Mouse (Mus musculus) midbrain, embryonic 11.5 days (tissue): Measurements from ENCODE around the gene Slc16a14. TPM values are rescaled to one million over a fixed set of nuclear protein-coding genes. Genes with fewer than 3 reads are reported as not detected.
"Not testable (repeated sequence)": the region's sequence is repeated elsewhere in the genome, so short reads cannot be mapped to it uniquely, and the experiment has no call there.

Experiments
- ATAC-seq: fragments of 200-750 bp; cut with Nextera tagmentation; 2 replicates; pipeline ENCODE4 v1.8.0; 2017; ENCODE audit warnings: moderate TSS enrichment, moderate library complexity; ENCODE audit not compliant: low FRiP score
- DNase-seq: peaks from one replicate; pipeline ENCODE4 v3.0.0; 2015; ENCODE audit warnings: low spot score; ENCODE audit errors: missing footprints
- H3K27ac ChIP-seq: fragments of 300-500 bp; sonication (generic); 2 replicates; pipeline ENCODE4 v1.5.1; 2014; ENCODE audit warnings: low read depth, low read length
- H3K27me3 ChIP-seq: fragments of 300-500 bp; sonication (generic); 2 replicates; pipeline ENCODE4 v1.6.1; 2014; ENCODE audit warnings: mild to moderate bottlenecking, low read length, moderate library complexity, mixed read lengths; ENCODE audit not compliant: control insufficient read depth, insufficient read depth
- H3K36me3 ChIP-seq: fragments of 300-500 bp; sonication (generic); 2 replicates; pipeline ENCODE4 v1.6.1; 2014; ENCODE audit warnings: mild to moderate bottlenecking, low read length, moderate library complexity, mixed read lengths; ENCODE audit not compliant: control insufficient read depth, insufficient read depth
- H3K4me1 ChIP-seq: fragments of 300-500 bp; sonication (generic); 2 replicates; pipeline ENCODE4 v1.6.1; 2014; ENCODE audit warnings: low read length; ENCODE audit not compliant: control insufficient read depth, insufficient read depth
- H3K4me2 ChIP-seq: fragments of 300-500 bp; sonication (generic); 2 replicates; pipeline ENCODE4 v1.6.1; 2014; ENCODE audit warnings: mild to moderate bottlenecking, moderate library complexity
- H3K4me3 ChIP-seq: fragments of 300-500 bp; sonication (generic); 2 replicates; pipeline ENCODE4 v1.5.1; 2014; ENCODE audit warnings: low read depth, low read length
- H3K9ac ChIP-seq: fragments of 300-500 bp; sonication (generic); 2 replicates; pipeline ENCODE4 v1.6.1; 2014; ENCODE audit warnings: low read length
- H3K9me3 ChIP-seq: fragments of 300-500 bp; sonication (generic); 2 replicates; pipeline ENCODE4 v1.6.1; 2016; ENCODE audit warnings: low read length; ENCODE audit not compliant: control insufficient read depth
- WGBS: fragments of 180-500 bp; shearing (Covaris S2); extraction: QIAGEN DNeasy Blood & Tissue Kit; methylation state at CpG from one replicate; pipeline ENCODE4 v1.1.7; 2014; 5-methylcytosine and 5-hydroxymethylcytosine counted together
- polyA plus RNA-seq: library from polyadenylated mRNA; unstranded; fragments of >200 nt; fragmentation: Nextera tagmentation; extraction: Ambion mirVana; gene quantifications from 2 replicates; pipeline ENCODE4 v1.2.1, GENCODE M21; 2014

Gene Slc16a14
- polyA plus RNA-seq: 4.7 and 4.8 TPM in 2 replicates

- DNase-seq (peak; percentile 98), ATAC-seq (peak; percentile 88)
- no peaks in the 10 kb centered on the region for H3K9me3 ChIP-seq
- H3K4me1 ChIP-seq: peaks cover 2% of the 10 kb centered on the region; the same call in 1 of the 2 replicates
- peak within 1 kb of the TSS; percentile 74 for H3K9ac ChIP-seq
- peak within 1 kb of the TSS; percentile 10 for H3K27ac ChIP-seq
- H3K27me3 ChIP-seq: peaks cover 2% of the 10 kb centered on the region
- WGBS: under 1% methylated on average over 59 of the region's 59 CpGs
- H3K4me2 ChIP-seq: peak within 1 kb of the TSS; percentile 84
- no peaks in the 10 kb centered on the region for H3K36me3 ChIP-seq
- H3K4me3 ChIP-seq: peak within 1 kb of the TSS; percentile 60
Measured at GRCm38 (mm10) chr1:84934503-84935333, at the start of gene Slc16a14. Gene Slc16a14, minus strand, starts transcription at chr1:84935134.

GRCm38 (mm10) chr1:84961779-84962178, 26.8 kb upstream of the Slc16a14 start:
- H3K27ac ChIP-seq: peak overlapping the region; percentile 35; the same call in 1 of the 2 replicates
- H3K4me3 ChIP-seq: peak overlapping the region; percentile 9; the same call in 1 of the 2 replicates
- H3K9ac ChIP-seq, H3K36me3 ChIP-seq, H3K27me3 ChIP-seq, H3K9me3 ChIP-seq, H3K4me1 ChIP-seq: not testable (repeated sequence)
- 3% methylated on average over 12 of the region's 12 CpGs for WGBS
- peak; percentile 86 for DNase-seq
- ATAC-seq: peak; percentile 89
- peak overlapping the region; percentile 13; the same call in 1 of the 2 replicates for H3K4me2 ChIP-seq

GRCm38 (mm10) chr1:84957713-84958112, 22.8 kb upstream of the Slc16a14 start:
- not testable (repeated sequence) for H3K36me3 ChIP-seq
- 87% methylated on average over 4 of the region's 4 CpGs for WGBS

GRCm38 (mm10) chr1:84956771-84957170, 21.8 kb upstream of the Slc16a14 start:
- H3K27me3 ChIP-seq, ATAC-seq, H3K27ac ChIP-seq, H3K4me1 ChIP-seq, H3K4me2 ChIP-seq, H3K36me3 ChIP-seq, H3K9ac ChIP-seq, H3K9me3 ChIP-seq, H3K4me3 ChIP-seq: not testable (repeated sequence)
- DNase-seq: peak; percentile 23
- 94% methylated on average over 3 of the region's 3 CpGs for WGBS

More at GRCm38 (mm10) chr1:84957713-84958112, 22.8 kb upstream of the Slc16a14 start:
- not testable (repeated sequence) for H3K9ac ChIP-seq, H3K4me3 ChIP-seq, H3K4me1 ChIP-seq, H3K27ac ChIP-seq, ATAC-seq, H3K4me2 ChIP-seq, H3K9me3 ChIP-seq, H3K27me3 ChIP-seq, DNase-seq

GRCm38 (mm10) chr1:84952456-84953181, 17.7 kb upstream of the Slc16a14 start:
- 86% methylated on average over 10 of the region's 10 CpGs for WGBS
- no peaks in the 10 kb centered on the region for H3K36me3 ChIP-seq
- no peaks in the 10 kb centered on the region for H3K4me1 ChIP-seq
- no peaks in the 10 kb centered on the region for H3K27me3 ChIP-seq
- no peak overlapping the region for H3K4me2 ChIP-seq
- no peaks in the 10 kb centered on the region; the same call in 1 of the 2 replicates for H3K9me3 ChIP-seq
- H3K9ac ChIP-seq: no peak overlapping the region
- no peak for DNase-seq
- ATAC-seq: no peak
- no peak overlapping the region for H3K4me3 ChIP-seq
- H3K27ac ChIP-seq: no peak overlapping the region

GRCm38 (mm10) chr1:84951566-84951965, 16.6 kb upstream of the Slc16a14 start:
- Histone ChIP-seq H3K9ac (no peak overlapping the region), H3K36me3 (no peaks in the 10 kb centered on the region)
- no peak for ATAC-seq

GRCm38 (mm10) chr1:84947390-84947789, 12.5 kb upstream of the Slc16a14 start:
- Histone ChIP-seq H3K27ac (no peak overlapping the region), H3K36me3 (no peaks in the 10 kb centered on the region), H3K27me3 (no peaks in the 10 kb centered on the region), H3K9ac (no peak overlapping the region), H3K9me3 (no peaks in the 10 kb centered on the region), H3K4me2 (no peak overlapping the region), H3K4me3 (no peak overlapping the region), H3K4me1 (no peaks in the 10 kb centered on the region)
- DNase-seq (peak; percentile 57), ATAC-seq (no peak)
- WGBS: 61% methylated on average over 2 of the region's 2 CpGs

More at GRCm38 (mm10) chr1:84951566-84951965, 16.6 kb upstream of the Slc16a14 start:
- H3K9me3 ChIP-seq: no peaks in the 10 kb centered on the region
- no peaks in the 10 kb centered on the region for H3K27me3 ChIP-seq
- DNase-seq: no peak
- no peak overlapping the region for H3K27ac ChIP-seq
- H3K4me1 ChIP-seq: no peaks in the 10 kb centered on the region
- H3K4me2 ChIP-seq: no peak overlapping the region
- 85% methylated on average over 3 of the region's 3 CpGs for WGBS
- no peak overlapping the region for H3K4me3 ChIP-seq

GRCm38 (mm10) chr1:84945950-84946349, 11.0 kb upstream of the Slc16a14 start:
- H3K4me2 ChIP-seq: no peak overlapping the region
- no peak overlapping the region for H3K27ac ChIP-seq
- H3K9ac ChIP-seq: no peak overlapping the region
- ATAC-seq: no peak
- peak; percentile 62 for DNase-seq
- WGBS: 86% methylated on average over 3 of the region's 3 CpGs
- no peaks in the 10 kb centered on the region for H3K4me1 ChIP-seq
- no peaks in the 10 kb centered on the region for H3K27me3 ChIP-seq
- H3K4me3 ChIP-seq: no peak overlapping the region
- no peaks in the 10 kb centered on the region for H3K36me3 ChIP-seq
- no peaks in the 10 kb centered on the region for H3K9me3 ChIP-seq

GRCm38 (mm10) chr1:84943549-84943948, 8.6 kb upstream of the Slc16a14 start:
- no peak for ATAC-seq
- H3K4me2 ChIP-seq: no peak overlapping the region
- WGBS: 92% methylated on average over 4 of the region's 4 CpGs

More at GRCm38 (mm10) chr1:84943549-84943948, 8.6 kb upstream of the Slc16a14 start:
- H3K27ac ChIP-seq: no peak overlapping the region
- no peaks in the 10 kb centered on the region for H3K9me3 ChIP-seq
- no peak overlapping the region for H3K9ac ChIP-seq
- no peak overlapping the region for H3K4me3 ChIP-seq
- H3K36me3 ChIP-seq: no peaks in the 10 kb centered on the region
- H3K27me3 ChIP-seq: no peaks in the 10 kb centered on the region
- peak; percentile 61 for DNase-seq
- no peaks in the 10 kb centered on the region for H3K4me1 ChIP-seq
